Mouse (Mus musculus) hindbrain, embryonic 14.5 days (tissue): ENCODE measurements at regions not wholly inside any gene's neighbourhood (a gene's known extent, or its start where the extent isn't known, plus 50 kb on each side); places are given as distances from the start of the nearest gene placed in this dataset.
"Not testable (repeated sequence)": the region's sequence is repeated elsewhere in the genome, so short reads cannot be mapped to it uniquely, and the experiment has no call there.

ENCODE experiments used
- ATAC-seq: fragments of 200-750 bp; cut with Nextera tagmentation; 2 replicates; pipeline ENCODE4 v1.8.0; 2017; ENCODE audit warnings: moderate number of reproducible peaks, mild to moderate bottlenecking, moderate TSS enrichment, moderate library complexity; ENCODE audit not compliant: low FRiP score
- DNase-seq: peaks from one replicate; pipeline ENCODE4 v3.0.0-alpha.2; 2015; ENCODE audit warnings: low spot score
- H3K27ac ChIP-seq: fragments of 300-500 bp; sonication (generic); 2 replicates; pipeline ENCODE4 v1.5.1; 2014; ENCODE audit warnings: mild to moderate bottlenecking, moderate library complexity
- H3K27me3 ChIP-seq: fragments of 300-500 bp; sonication (generic); 2 replicates; pipeline ENCODE4 v1.6.1; 2014; ENCODE audit warnings: mild to moderate bottlenecking, low read length, mixed read lengths; ENCODE audit not compliant: control insufficient read depth, insufficient read depth
- H3K36me3 ChIP-seq: fragments of 300-500 bp; sonication (generic); replicated peaks from 2 replicates; pipeline ENCODE4 v1.6.1; 2014; ENCODE audit not compliant: control insufficient read depth, insufficient read depth
- H3K4me1 ChIP-seq: fragments of 300-500 bp; sonication (generic); replicated peaks from 2 replicates; pipeline ENCODE4 v1.6.1; 2014; ENCODE audit warnings: antibody characterized with exemption, low read length, mixed read lengths; ENCODE audit not compliant: control insufficient read depth, insufficient read depth
- H3K4me2 ChIP-seq: fragments of 300-500 bp; sonication (generic); replicated peaks from 2 replicates; pipeline ENCODE4 v1.6.1; 2014; ENCODE audit warnings: mild to moderate bottlenecking, moderate library complexity
- H3K4me3 ChIP-seq: fragments of 300-500 bp; sonication (generic); replicated peaks from 2 replicates; pipeline ENCODE4 v1.5.1; 2014; ENCODE audit warnings: mild to moderate bottlenecking, low read length
- H3K9ac ChIP-seq: fragments of 300-500 bp; sonication (generic); 2 replicates; pipeline ENCODE4 v1.6.1; 2014
- H3K9me3 ChIP-seq: fragments of 300-500 bp; sonication (generic); 2 replicates; pipeline ENCODE4 v1.6.1; 2016; ENCODE audit warnings: low read length; ENCODE audit not compliant: control insufficient read depth
- WGBS: fragments of 180-500 bp; shearing (Covaris S2); extraction: QIAGEN DNeasy Blood & Tissue Kit; methylation state at CpG from one replicate; pipeline ENCODE4 v1.1.7; 2014; 5-methylcytosine and 5-hydroxymethylcytosine counted together

DNA sequence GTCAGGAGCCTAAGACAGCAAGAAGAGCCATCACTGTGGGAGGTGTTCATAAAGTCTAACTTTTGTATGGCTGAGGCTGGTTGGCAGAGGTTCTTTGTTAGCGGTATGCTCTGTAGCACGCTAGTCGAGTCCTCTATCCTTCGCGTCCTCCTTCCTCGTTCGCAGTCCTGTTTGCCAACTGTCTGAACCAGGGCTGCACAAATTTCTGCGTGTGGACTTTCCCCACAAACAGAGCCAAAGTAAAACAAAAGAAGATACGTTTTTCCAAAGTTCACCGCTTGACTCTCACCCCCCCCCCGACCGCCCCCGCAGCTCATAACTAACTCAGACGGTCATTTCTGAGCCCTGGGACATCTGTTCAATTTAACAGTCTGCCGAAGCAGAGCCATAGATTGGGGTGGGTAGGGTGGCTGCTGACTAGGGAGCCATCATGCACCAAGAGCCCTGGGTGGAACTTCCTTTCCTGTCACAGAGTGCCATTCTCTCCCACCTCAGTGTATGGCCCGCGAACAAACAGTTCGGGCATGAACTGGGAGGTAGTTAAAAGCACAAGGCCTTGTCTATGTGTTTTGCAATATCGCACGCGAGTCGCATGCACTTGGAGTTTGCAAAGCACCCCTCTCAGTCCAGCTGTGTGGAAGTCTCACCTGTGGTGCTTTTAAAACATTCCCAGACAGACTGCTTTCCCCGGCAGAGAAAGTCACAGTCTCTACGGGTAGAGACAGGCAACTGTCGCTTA, 63.0 kb upstream of the Map3k1 start:
- no peak for DNase-seq
- Histone ChIP-seq H3K4me2 (no peak overlapping the region), H3K27me3 (no peaks in the 10 kb centered on the region), H3K9ac (no peak overlapping the region), H3K27ac (no peak overlapping the region), H3K4me3 (no peak overlapping the region), H3K4me1 (peaks cover 16% of the 10 kb centered on the region; the same call in 1 of the 2 replicates), H3K9me3 (no peaks in the 10 kb centered on the region), H3K36me3 (no peaks in the 10 kb centered on the region)
- ATAC-seq, result no peak
- WGBS, result 92% methylated on average over 25 of the region's 25 CpGs

DNA sequence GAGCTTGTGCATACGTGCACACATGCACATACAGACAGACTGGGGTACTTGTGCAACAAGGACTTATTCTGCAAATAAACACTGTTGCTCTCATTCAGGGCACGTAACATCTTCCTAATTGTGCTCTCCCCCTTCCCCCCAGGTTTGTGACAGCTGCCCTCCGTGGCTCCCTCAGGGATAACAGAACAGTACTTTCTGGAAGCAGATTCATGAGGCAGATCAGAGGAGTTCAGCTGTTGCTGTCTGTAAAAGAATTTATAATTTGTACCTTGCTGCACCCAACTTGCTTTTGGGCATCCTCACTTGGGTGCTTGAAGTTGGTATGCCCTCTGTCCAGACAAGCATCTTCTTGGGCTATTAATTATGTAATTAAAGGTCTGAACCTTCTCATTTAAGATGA, 65.5 kb upstream of the Map3k1 start:
- WGBS, result 78% methylated on average over 3 of the region's 3 CpGs

DNA sequence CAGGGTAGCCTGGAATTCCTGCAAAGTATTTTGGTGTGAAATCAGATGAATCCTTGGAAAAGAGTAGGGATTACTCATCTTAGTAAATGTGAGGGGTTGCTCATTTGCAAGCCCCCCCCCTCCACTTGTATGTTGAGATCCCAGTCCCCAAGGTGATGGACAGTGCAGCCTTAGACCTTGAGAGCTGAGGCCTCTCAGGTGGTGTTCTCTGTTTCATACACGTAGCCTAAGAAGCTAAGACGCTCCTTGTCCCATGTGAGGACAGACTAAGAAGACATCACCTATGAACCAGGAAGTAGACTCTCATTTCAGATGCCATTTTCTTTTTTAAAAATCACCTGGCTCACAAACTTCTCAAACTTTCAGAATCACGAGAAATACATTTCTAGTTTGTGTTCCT, 67.6 kb upstream of the Map3k1 start:
- Histone ChIP-seq H3K4me1 (no peaks in the 10 kb centered on the region), H3K36me3 (no peaks in the 10 kb centered on the region), H3K27me3 (no peaks in the 10 kb centered on the region), H3K4me3 (no peak overlapping the region), H3K9me3 (no peaks in the 10 kb centered on the region), H3K27ac (no peak overlapping the region), H3K9ac (no peak overlapping the region), H3K4me2 (no peak overlapping the region)
- ATAC-seq (no peak), DNase-seq (no peak)
- 85% methylated on average over 3 of the region's 3 CpGs for WGBS

More for the DNA sequence above, 65.5 kb upstream of the Map3k1 start:
- Histone ChIP-seq H3K9me3 (no peaks in the 10 kb centered on the region), H3K36me3 (no peaks in the 10 kb centered on the region), H3K9ac (no peak overlapping the region), H3K4me2 (no peak overlapping the region), H3K4me3 (no peak overlapping the region), H3K4me1 (peaks cover 9% of the 10 kb centered on the region; the same call in 1 of the 2 replicates), H3K27ac (no peak overlapping the region), H3K27me3 (no peaks in the 10 kb centered on the region)
- DNase-seq, result no peak
- no peak for ATAC-seq

DNA sequence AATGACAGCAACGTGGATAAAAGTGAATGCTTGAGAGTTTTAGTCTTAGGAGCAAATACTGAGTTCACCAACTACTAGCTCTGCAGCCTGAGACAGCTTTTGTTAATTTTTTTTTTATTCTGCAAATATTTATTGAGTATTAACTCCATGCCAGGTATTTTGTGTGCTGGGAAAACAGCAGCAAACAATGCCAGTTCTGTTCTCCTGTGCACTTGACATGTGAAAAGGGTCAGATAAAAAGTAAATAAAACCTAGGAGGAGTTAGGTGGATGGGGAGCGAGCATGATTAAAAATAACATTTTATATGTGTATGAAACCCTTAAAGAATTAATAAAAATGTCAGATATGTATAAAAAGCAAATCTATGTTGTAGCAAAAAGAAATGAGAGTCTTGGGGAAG, 68.1 kb upstream of the Map3k1 start:
- Histone ChIP-seq H3K4me2 (no peak overlapping the region), H3K9ac (no peak overlapping the region), H3K27ac (no peak overlapping the region), H3K4me1 (no peaks in the 10 kb centered on the region), H3K9me3 (no peaks in the 10 kb centered on the region), H3K27me3 (no peaks in the 10 kb centered on the region), H3K4me3 (no peak overlapping the region), H3K36me3 (no peaks in the 10 kb centered on the region)
- ATAC-seq (no peak), DNase-seq (no peak)
- 87% methylated on average over 2 of the region's 2 CpGs for WGBS

DNA sequence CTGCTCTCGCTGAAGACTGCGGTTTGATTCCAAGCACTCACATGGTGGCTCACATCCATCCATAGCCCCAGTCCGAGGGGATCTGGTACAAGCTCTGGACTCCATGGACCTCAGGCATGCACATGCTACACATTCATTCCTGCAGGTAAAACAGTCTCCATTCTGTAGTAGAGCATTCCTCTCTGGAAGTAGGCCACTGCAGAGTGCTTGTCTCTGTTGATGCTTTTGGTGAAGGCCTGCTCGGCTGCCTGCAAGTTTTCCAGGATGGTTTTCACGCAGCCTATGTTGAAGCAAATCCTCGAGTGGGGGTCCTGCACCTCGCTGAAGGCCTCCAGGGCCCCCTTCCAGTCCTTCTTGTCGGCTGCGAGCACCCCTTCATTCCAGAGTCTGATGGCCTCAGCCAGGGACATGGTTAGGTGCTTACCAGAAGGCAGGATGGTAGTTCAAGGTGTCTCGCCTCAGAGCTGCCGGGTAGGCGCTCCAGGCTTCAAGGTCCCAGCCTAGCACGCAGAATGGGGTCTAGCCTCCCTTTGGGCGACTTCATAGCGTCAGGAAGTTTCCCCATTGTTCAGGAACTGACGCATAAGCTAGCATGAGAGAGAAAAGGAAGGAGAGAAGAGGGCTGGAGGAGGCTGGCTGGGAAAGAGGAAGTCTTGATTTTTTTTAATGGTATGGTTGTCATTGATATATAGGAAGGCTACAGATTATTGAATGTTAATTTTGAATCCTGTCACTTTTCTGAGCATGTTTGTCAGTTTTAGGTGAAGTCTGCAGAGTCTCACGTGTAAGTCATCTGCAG, 75.2 kb upstream of the Map3k1 start:
- H3K27ac ChIP-seq, H3K9ac ChIP-seq, H3K4me2 ChIP-seq, H3K36me3 ChIP-seq, ATAC-seq, H3K9me3 ChIP-seq, H3K27me3 ChIP-seq, DNase-seq, H3K4me3 ChIP-seq, H3K4me1 ChIP-seq: not testable (repeated sequence)
- 87% methylated on average over 17 of the region's 17 CpGs for WGBS

DNA sequence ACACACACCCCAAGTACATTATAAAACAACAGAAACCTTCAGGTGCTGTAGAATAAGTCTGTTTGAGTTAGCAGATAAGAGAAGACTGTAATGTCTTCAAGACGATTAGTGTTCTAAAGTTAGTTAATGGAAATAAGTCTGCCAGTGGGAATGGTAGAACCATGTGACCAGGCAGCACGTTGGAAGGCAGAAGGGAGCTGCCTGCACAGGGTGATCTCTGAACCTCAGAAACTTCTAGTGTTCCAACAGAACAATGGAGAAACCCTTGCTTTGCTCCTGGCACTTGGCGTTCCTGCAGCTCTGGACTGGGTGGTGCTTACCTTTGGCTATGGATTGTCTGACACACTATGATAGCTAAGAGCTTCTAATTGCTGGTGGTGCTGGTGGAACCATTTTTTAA, 82.0 kb upstream of the Map3k1 start:
- H3K4me1 ChIP-seq, result 0 out of 2 replicates have a peak, but pooled peaks cover 3% of the 10 kb centered on the region
- ATAC-seq (no peak), DNase-seq (no peak)
- no peaks in the 10 kb centered on the region for H3K27me3 ChIP-seq
- H3K4me3 ChIP-seq, result no peak overlapping the region
- no peak overlapping the region for H3K27ac ChIP-seq
- H3K36me3 ChIP-seq, result no peaks in the 10 kb centered on the region
- H3K9ac ChIP-seq, result no peak overlapping the region
- no peaks in the 10 kb centered on the region for H3K9me3 ChIP-seq
- no peak overlapping the region for H3K4me2 ChIP-seq
- WGBS, result 75% methylated on average over 3 of the region's 3 CpGs

DNA sequence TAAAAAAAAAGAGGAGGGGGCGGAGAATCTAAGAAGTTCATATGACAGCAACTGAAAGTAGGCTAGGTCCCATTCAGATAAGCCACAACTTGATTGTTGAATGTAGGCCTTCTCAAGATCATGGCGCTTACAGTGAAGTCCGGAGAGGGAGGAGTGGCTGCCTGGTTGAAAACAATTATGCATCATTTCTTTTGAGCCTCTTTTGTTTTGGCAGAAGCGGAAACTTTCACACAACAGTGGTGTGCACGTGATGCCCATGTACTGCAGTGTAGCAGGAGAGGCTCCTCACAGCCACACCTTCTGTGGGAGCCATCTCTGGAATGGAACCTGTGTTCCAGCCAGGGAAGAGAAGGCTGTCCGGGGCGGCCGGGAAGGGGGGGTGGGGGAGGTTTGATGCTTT, 83.3 kb upstream of the Map3k1 start:
- WGBS, result 92% methylated on average over 8 of the region's 8 CpGs
- Histone ChIP-seq H3K9ac (no peak overlapping the region), H3K27me3 (no peaks in the 10 kb centered on the region), H3K27ac (no peak overlapping the region), H3K4me3 (no peak overlapping the region), H3K4me1 (0 out of 2 replicates have a peak, but pooled peaks cover 3% of the 10 kb centered on the region), H3K9me3 (no peaks in the 10 kb centered on the region), H3K4me2 (no peak overlapping the region), H3K36me3 (no peaks in the 10 kb centered on the region)
- no peak for DNase-seq
- ATAC-seq, result no peak

DNA sequence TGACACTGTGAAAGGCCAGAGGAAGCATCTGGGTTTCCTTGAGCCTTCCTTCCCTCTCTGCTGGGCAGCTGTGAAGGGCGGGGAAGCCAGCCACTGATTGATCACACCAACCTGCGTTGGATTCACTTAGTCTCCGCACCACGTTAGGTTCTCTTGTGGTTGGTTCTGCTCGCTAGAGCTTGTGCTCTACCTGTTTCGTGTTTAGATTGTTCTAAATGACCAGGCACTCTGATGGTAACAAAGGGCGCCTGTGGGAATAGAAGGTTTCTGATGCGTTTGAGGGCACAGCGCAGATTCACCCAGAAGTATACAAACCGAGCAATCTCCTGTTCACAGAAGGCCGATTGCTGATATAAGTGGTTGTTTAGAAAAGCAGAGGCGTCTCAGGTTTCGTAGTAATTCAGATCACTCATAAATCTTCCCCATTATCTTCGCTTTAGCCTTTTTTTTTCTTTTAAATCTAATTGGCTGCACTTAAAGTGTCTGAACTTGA, 84.5 kb upstream of the Map3k1 start:
- no peak overlapping the region for H3K27ac ChIP-seq
- H3K9me3 ChIP-seq, result no peaks in the 10 kb centered on the region
- H3K4me3 ChIP-seq, result no peak overlapping the region
- no peaks in the 10 kb centered on the region for H3K27me3 ChIP-seq
- WGBS, result 48% methylated on average over 14 of the region's 14 CpGs
- ATAC-seq, result no peak
- no peak for DNase-seq
- H3K4me1 ChIP-seq, result 0 out of 2 replicates have a peak, but pooled peaks cover 3% of the 10 kb centered on the region
- no peaks in the 10 kb centered on the region for H3K36me3 ChIP-seq
- no peak overlapping the region for H3K9ac ChIP-seq
- no peak overlapping the region; the same call in 1 of the 2 replicates for H3K4me2 ChIP-seq

DNA sequence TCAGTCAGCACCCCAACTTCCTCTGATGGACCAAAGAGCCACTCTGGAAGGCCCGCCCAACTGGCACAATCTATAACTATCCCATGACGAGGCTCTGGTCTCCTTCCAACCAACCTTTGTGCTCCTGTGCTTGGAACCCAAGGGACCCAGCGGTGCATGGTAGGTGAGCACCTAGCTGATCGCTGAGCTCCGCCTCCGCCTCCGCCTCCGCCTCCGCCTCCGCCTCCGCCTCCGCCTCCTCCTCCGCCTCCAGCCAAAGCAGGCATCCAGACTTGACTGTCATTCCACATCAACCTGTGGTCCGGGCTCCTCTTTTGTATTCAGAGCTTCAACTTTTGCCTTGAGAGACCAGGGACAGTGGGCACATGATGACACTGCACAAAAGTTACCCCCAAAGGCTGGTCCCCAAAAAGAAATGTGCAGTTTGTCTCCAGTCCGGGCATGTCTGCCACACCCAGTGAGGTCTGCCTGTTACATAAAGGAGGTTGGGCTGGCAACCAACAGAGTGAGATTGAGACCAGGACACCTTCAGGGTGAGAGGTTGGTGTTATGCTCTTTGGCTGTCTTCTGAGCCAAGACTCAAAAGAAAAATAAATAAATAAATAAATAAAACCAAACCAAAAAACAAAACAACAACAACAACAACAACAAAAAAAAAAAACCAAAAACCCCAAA, 86.1 kb upstream of the Map3k1 start:
- WGBS, result 71% methylated on average over 15 of the region's 15 CpGs
- Histone ChIP-seq H3K9me3 (no peaks in the 10 kb centered on the region), H3K27ac (no peak overlapping the region), H3K4me2 (no peak overlapping the region), H3K9ac (no peak overlapping the region), H3K36me3 (no peaks in the 10 kb centered on the region), H3K27me3 (no peaks in the 10 kb centered on the region), H3K4me3 (no peak overlapping the region), H3K4me1 (0 out of 2 replicates have a peak, but pooled peaks cover 3% of the 10 kb centered on the region)
- no peak for ATAC-seq
- DNase-seq, result no peak
